ENCODE assay signal across 8 mouse cellular contexts in genomic region chr6:30459056-30459747, GRCm38 (mm10). TPM values are rescaled to one million over a fixed set of nuclear protein-coding genes. Genes with fewer than 3 reads are reported as not detected.
A peak's percentile ranks its signal among the peaks of the same experiment; 100 is the strongest.
DNase-seq lines count a peak whose midpoint lies in the region; ATAC-seq and TF ChIP-seq lines count a peak whose summit lies in the region.

No protein-coding gene starts in this region.

- H3K4me2 ChIP-seq in kidney, postnatal 0 days (ENCODE audit: low read length), result peak overlapping the region; percentile 61
- peak overlapping the region; percentile 58 for H3K4me2 ChIP-seq in embryonic facial prominence, embryonic 12.5 days (replicated peaks)
- H3K4me2 ChIP-seq in heart, postnatal 0 days (ENCODE audit: low read depth, low read length), result peak overlapping the region; percentile 67
- H3K4me2 ChIP-seq in liver, postnatal 0 days (ENCODE audit: low read depth, low read length), result peak overlapping the region; percentile 82

- H3K9ac ChIP-seq in kidney, postnatal 0 days (ENCODE audit: low read depth, low read length), result peak overlapping the region; percentile 62
- H3K9ac ChIP-seq in embryonic facial prominence, embryonic 12.5 days, result peak overlapping the region; percentile 66; the same call in 1 of the 2 replicates
- H3K9ac ChIP-seq in heart, postnatal 0 days (replicated peaks; ENCODE audit: low read depth, low read length), result peak overlapping the region; percentile 43
- peak overlapping the region; percentile 54; the same call in 1 of the 2 replicates for H3K9ac ChIP-seq in liver, postnatal 0 days (replicated peaks)

- peak overlapping the region; percentile 34 for H3K4me3 ChIP-seq in kidney, postnatal 0 days (replicated peaks; ENCODE audit: low read depth, low read length)
- H3K4me3 ChIP-seq in embryonic facial prominence, embryonic 12.5 days, result peak overlapping the region; percentile 40
- H3K4me3 ChIP-seq in heart, postnatal 0 days (ENCODE audit: low read depth, low read length), result peak overlapping the region; percentile 43
- H3K4me3 ChIP-seq in liver, postnatal 0 days (ENCODE audit: low read depth, low read length), result peak overlapping the region; percentile 51

- TF ChIP-seq CTCF in kidney, postnatal 0 days (IDR thresholded peaks at IDR 0.05; ENCODE audit: low read depth), result no peak
- peak; percentile 3; the same call in 1 of the 2 replicates for TF ChIP-seq CTCF in heart, postnatal 0 days (IDR thresholded peaks at IDR 0.05; ENCODE audit: low read depth)
- TF ChIP-seq CTCF in liver, postnatal 0 days (IDR thresholded peaks at IDR 0.05; ENCODE audit: low read depth), result no peak

- H3K27me3 ChIP-seq in kidney, postnatal 0 days (ENCODE audit: insufficient read depth, low read length), result no peaks in the 10 kb centered on the region
- H3K27me3 ChIP-seq in embryonic facial prominence, embryonic 12.5 days, result no peaks in the 10 kb centered on the region
- 0 out of 2 replicates have a peak, but pooled peaks cover 3% of the 10 kb centered on the region for H3K27me3 ChIP-seq in heart, postnatal 0 days (ENCODE audit: control insufficient read depth, insufficient read depth, low read length)
- H3K27me3 ChIP-seq in liver, postnatal 0 days (ENCODE audit: insufficient read depth, low read length), result peaks cover 7% of the 10 kb centered on the region; the same call in 1 of the 2 replicates

- no peak for TF ChIP-seq EP300 in heart, postnatal 0 days (IDR thresholded peaks at IDR 0.05; ENCODE audit: low read depth)
- no peak for TF ChIP-seq EP300 in liver, postnatal 0 days (IDR thresholded peaks at IDR 0.05; ENCODE audit: low read depth)

- 0 out of 2 replicates have a peak, but pooled peaks cover 5% of the 10 kb centered on the region for H3K36me3 ChIP-seq in kidney, postnatal 0 days (ENCODE audit: insufficient read depth, low read length)
- peaks cover 15% of the 10 kb centered on the region for H3K36me3 ChIP-seq in embryonic facial prominence, embryonic 12.5 days
- 0 out of 2 replicates have a peak, but pooled peaks cover 7% of the 10 kb centered on the region for H3K36me3 ChIP-seq in heart, postnatal 0 days (replicated peaks; ENCODE audit: control insufficient read depth, insufficient read depth, low read length)
- H3K36me3 ChIP-seq in liver, postnatal 0 days (replicated peaks; ENCODE audit: insufficient read depth, low read length), result no peaks in the 10 kb centered on the region; the same call in 1 of the 2 replicates

- H3K27ac ChIP-seq in kidney, postnatal 0 days, result peak overlapping the region; percentile 84; the same call in 1 of the 2 replicates
- peak overlapping the region; percentile 99 for H3K27ac ChIP-seq in embryonic facial prominence, embryonic 12.5 days
- H3K27ac ChIP-seq in heart, postnatal 0 days (ENCODE audit: low read depth), result peak overlapping the region; percentile 66; the same call in 1 of the 2 replicates
- H3K27ac ChIP-seq in liver, postnatal 0 days (ENCODE audit: low read depth), result no peak overlapping the region

- 69% methylated on average over 16 of the region's 16 CpGs for WGBS in kidney, postnatal 0 days
- WGBS in embryonic facial prominence, embryonic 12.5 days, result 74% methylated on average over 16 of the region's 16 CpGs
- 40% methylated on average over 16 of the region's 16 CpGs for WGBS in heart, postnatal 0 days
- 69% methylated on average over 16 of the region's 16 CpGs for WGBS in liver, postnatal 0 days (ENCODE audit: insufficient replicate concordance)

- peaks cover 24% of the 10 kb centered on the region; the same call in 1 of the 2 replicates for H3K4me1 ChIP-seq in kidney, postnatal 0 days (replicated peaks; ENCODE audit: insufficient read depth, low read length)
- peaks cover 34% of the 10 kb centered on the region for H3K4me1 ChIP-seq in embryonic facial prominence, embryonic 12.5 days
- H3K4me1 ChIP-seq in heart, postnatal 0 days (ENCODE audit: control insufficient read depth, insufficient read depth), result peaks cover 16% of the 10 kb centered on the region
- H3K4me1 ChIP-seq in liver, postnatal 0 days (ENCODE audit: insufficient read depth), result peaks cover 21% of the 10 kb centered on the region

- H3K9me3 ChIP-seq in kidney, postnatal 0 days (replicated peaks; ENCODE audit: low read length), result no peaks in the 10 kb centered on the region
- no peaks in the 10 kb centered on the region for H3K9me3 ChIP-seq in embryonic facial prominence, embryonic 12.5 days
- H3K9me3 ChIP-seq in heart, postnatal 0 days (replicated peaks; ENCODE audit: control insufficient read depth, low read length), result no peaks in the 10 kb centered on the region
- H3K9me3 ChIP-seq in liver, postnatal 0 days (ENCODE audit: low read length), result no peaks in the 10 kb centered on the region

- no peak for DNase-seq in kidney, postnatal 0 days (ENCODE audit: low spot score)
- no peak for DNase-seq in kidney, postnatal 14 days
- no peak for DNase-seq in heart, postnatal 0 days (ENCODE audit: low spot score)
- no peak for DNase-seq in liver, postnatal 0 days
- no peak for DNase-seq in ovary, postnatal 14 days (ENCODE audit: low spot score)
- DNase-seq in kidney, postnatal 36 days, result no peak
- DNase-seq in c-Kit-positive CD71-positive TER-119-positive erythroid progenitor cells, embryonic 14.5 days (ENCODE audit: low spot score), result no peak

- no peak for ATAC-seq in kidney, postnatal 0 days (replicated peaks; ENCODE audit: low FRiP score, low read depth)
- ATAC-seq in embryonic facial prominence, embryonic 12.5 days (ENCODE audit: insufficient number of reproducible peaks, insufficient read depth, low FRiP score, low TSS enrichment), result no peak
- peak; percentile 25; the same call in 1 of the 2 replicates for ATAC-seq in heart, postnatal 0 days (ENCODE audit: insufficient read depth, low read depth)
- no peak for ATAC-seq in liver, postnatal 0 days

RNA-seq across cellular contexts. Expression of gene Tmem209, which starts 50.4 kb away (rescaled TPM):
- 25.9 and 27.4 TPM in 2 replicates for polyA plus RNA-seq in kidney, postnatal 0 days (2015; fragmentation: Nextera tagmentation; extraction: Ambion mirVana)
- polyA plus RNA-seq in embryonic facial prominence, embryonic 12.5 days (2016; fragmentation: Nextera tagmentation; extraction: Ambion mirVana), result 37.8 and 38.6 TPM in 2 replicates
- 36.9 and 41.8 TPM in 2 replicates for total RNA-seq in heart, postnatal 0 days (2014; rRNA removed; ENCODE audit: low replicate concordance)
- polyA plus RNA-seq in heart, postnatal 0 days (2015; fragmentation: Nextera tagmentation; extraction: Ambion mirVana), result 10.9 and 13.1 TPM in 2 replicates
- polyA plus RNA-seq in liver, postnatal 0 days (2015; fragmentation: Nextera tagmentation; extraction: Ambion mirVana), result 10.8 and 12.6 TPM in 2 replicates

RNA-seq across cellular contexts. Expression of gene Ssmem1, which starts 50.4 kb away (rescaled TPM):
- polyA plus RNA-seq in kidney, postnatal 0 days (2015; fragmentation: Nextera tagmentation; extraction: Ambion mirVana), result 0.19 and 0.30 TPM in 2 replicates
- 0.14 and 0.33 TPM in 2 replicates for polyA plus RNA-seq in embryonic facial prominence, embryonic 12.5 days (2016; fragmentation: Nextera tagmentation; extraction: Ambion mirVana)
- total RNA-seq in heart, postnatal 0 days (2014; rRNA removed; ENCODE audit: low replicate concordance), result not detected in 2 replicates
- 0.08 TPM in 1 of 2 replicates, not detected in the other for polyA plus RNA-seq in heart, postnatal 0 days (2015; fragmentation: Nextera tagmentation; extraction: Ambion mirVana)
- not detected in 2 replicates for polyA plus RNA-seq in liver, postnatal 0 days (2015; fragmentation: Nextera tagmentation; extraction: Ambion mirVana)

RNA-seq across cellular contexts. Expression of gene Klhdc10, which starts 57.5 kb away (rescaled TPM):
- 18.0 and 18.2 TPM in 2 replicates for polyA plus RNA-seq in kidney, postnatal 0 days (2015; fragmentation: Nextera tagmentation; extraction: Ambion mirVana)
- 44.0 and 46.0 TPM in 2 replicates for polyA plus RNA-seq in embryonic facial prominence, embryonic 12.5 days (2016; fragmentation: Nextera tagmentation; extraction: Ambion mirVana)
- total RNA-seq in heart, postnatal 0 days (2014; rRNA removed; ENCODE audit: low replicate concordance), result 58.7 and 86.7 TPM in 2 replicates
- polyA plus RNA-seq in heart, postnatal 0 days (2015; fragmentation: Nextera tagmentation; extraction: Ambion mirVana), result 10.5 and 11.8 TPM in 2 replicates
- polyA plus RNA-seq in liver, postnatal 0 days (2015; fragmentation: Nextera tagmentation; extraction: Ambion mirVana), result 6.4 and 6.9 TPM in 2 replicates
